Mouse (Mus musculus) embryonic fibroblast, embryonic 13.5 days (primary cell): ENCODE results near the gene Leng1. TPM values are rescaled to one million over a fixed set of nuclear protein-coding genes. Genes with fewer than 3 reads are reported as not detected.
"Not testable (repeated sequence)": the region's sequence is repeated elsewhere in the genome, so short reads cannot be mapped to it uniquely, and the experiment has no call there.

Source experiments
- H3K27ac ChIP-seq: 2 replicates; pipeline ENCODE4 v1.5.1; 2012; ENCODE audit warnings: low read length, control low read depth, inconsistent platforms; ENCODE audit not compliant: insufficient read depth
- H3K4me1 ChIP-seq: 2 replicates; pipeline ENCODE4 v1.6.1; 2011; ENCODE audit warnings: low read length; ENCODE audit not compliant: control insufficient read depth, insufficient read depth
- H3K4me3 ChIP-seq: 2 replicates; pipeline ENCODE4 v1.5.1; 2011; ENCODE audit warnings: mild to moderate bottlenecking, control low read depth, low read length; ENCODE audit not compliant: insufficient read depth
- CTCF ChIP-seq: IDR thresholded peaks from 2 replicates; pipeline ENCODE4 v1.5.1; 2011; ENCODE audit warnings: mild to moderate bottlenecking, control low read depth, low read length, moderate library complexity, borderline replicate concordance; ENCODE audit not compliant: insufficient read depth
- POLR2A ChIP-seq: IDR thresholded peaks from 2 replicates; pipeline ENCODE4 v1.6.1; 2011; ENCODE audit warnings: low read depth, mild to moderate bottlenecking, control low read depth, low read length, moderate library complexity
- polyA plus RNA-seq: library from polyadenylated mRNA; stranded (reverse); fragments of >200 nt; gene quantifications from 2 replicates; pipeline ENCODE4 v1.2.4, GENCODE M21; 2011; ENCODE audit warnings: low read depth; ENCODE audit not compliant: missing spikeins, insufficient read length

Leng1 gene
- 8.0 and 9.8 TPM in 2 replicates for polyA plus RNA-seq

DNA sequence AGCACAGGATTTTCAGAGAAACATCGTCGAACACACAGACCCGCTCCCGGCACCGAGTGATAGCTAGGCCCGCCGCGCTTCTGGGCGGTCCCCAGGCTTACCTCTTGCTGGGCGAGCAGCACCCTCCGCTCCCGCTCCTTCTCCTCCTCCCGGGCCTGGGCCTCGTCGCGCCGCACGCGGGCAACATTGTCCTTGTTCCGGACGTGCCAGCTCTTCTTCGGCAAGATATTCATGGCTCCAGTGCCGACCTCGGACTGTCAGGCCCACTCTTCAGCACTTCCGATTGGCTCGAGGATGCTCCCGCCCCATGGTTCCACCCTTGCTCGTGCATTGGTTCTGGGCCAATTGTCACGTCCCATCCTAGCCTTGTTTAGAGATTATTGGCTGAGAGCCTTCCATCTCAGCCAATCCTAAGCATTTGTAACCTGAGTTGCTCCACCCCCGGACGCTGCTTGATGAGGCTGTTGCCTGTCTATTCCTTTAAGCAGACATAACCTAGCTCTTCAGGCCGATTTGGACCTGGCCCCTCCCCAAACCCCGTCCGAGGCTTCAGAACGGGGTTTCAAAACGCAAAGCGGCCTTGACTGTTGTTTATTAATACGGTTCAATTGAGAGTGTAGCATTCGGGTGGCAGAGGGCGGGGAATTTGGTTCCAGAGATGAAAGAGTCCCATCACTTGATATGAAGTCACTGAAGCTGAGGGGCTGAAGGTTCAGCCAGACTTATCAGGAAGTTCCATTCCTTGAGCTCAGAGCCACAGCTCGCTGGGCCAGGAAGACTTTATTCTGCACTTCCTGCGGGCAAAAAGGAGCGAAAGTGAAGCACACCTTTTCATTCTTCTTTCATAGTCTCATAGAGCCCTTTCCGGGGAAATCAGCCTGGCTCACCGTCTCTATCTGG is at the start of gene Leng1:
Gene Leng1, minus strand, starts transcription at position 626 of the 900 bp plus-strand sequence.
- peaks cover 2% of the 10 kb centered on the region; the same call in 1 of the 2 replicates for H3K4me1 ChIP-seq
- TF ChIP-seq POLR2A, result peak; percentile 93
- no peak for TF ChIP-seq CTCF

DNA sequence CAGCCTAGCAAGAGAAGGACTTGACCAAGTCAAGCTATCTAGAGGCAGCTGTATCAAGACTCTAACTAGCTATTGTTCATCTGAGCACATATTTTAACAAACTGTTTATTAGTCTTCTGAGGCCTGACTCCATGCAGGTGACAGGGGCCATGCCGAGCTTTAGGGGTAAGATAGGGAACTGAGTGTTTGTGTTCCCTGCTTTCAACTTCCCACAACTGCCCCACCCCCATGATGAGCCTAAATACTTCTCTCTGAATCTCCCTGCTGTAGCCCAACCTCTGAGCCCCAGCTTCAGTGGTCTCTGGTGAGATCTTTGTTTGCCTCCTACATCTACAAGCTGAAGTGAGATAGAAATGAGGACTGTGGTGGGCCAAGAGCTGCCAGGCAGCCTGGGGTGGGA is 49.6 kb upstream of the Leng1 start:
- H3K27ac ChIP-seq, result no peak overlapping the region
- H3K4me3 ChIP-seq, result no peak overlapping the region
- TF ChIP-seq POLR2A (no peak), CTCF (no peak)

More for the DNA sequence above, at the start of gene Leng1:
- Histone ChIP-seq H3K27ac (peak within 1 kb of the TSS; percentile 71), H3K4me3 (peak within 1 kb of the TSS; percentile 92)

DNA sequence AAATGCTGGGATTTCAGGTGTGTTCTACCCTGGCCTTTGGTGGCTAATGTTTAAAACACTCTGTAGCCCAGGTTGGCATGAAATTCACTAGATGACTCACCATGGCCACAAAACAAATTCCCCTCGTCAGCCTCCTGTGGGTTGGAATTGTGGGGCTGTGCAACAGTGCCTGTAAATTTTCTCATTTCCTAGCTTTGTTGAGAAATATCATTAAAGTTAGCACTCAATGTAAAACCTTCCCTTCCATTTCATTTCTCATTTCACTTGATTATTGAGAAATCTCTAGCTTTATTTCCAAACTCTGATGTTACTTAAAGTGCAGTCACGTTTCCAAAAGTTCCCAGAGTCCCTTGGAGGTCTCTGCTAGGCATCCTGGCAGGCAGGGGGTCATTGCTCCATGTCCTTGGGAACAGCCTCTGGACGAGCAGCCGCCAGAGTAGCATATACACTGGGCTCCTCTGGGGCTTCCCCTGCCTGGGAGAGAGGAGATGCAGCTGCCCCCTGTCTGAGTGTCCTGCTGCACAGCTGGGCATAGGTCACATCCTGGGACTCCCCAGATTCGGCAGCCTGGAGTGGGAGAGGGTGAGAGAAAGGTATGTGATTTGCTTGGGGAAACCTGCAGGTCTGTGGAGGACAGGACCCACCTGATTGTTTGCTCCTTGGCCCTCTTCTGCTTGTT is 46.8 kb upstream of the Leng1 start:
- no peak overlapping the region for H3K27ac ChIP-seq
- no peaks in the 10 kb centered on the region for H3K4me1 ChIP-seq
- TF ChIP-seq POLR2A, result no peak
- TF ChIP-seq CTCF, result no peak
- no peak overlapping the region for H3K4me3 ChIP-seq

More for the DNA sequence above, 49.6 kb upstream of the Leng1 start:
- H3K4me1 ChIP-seq, result no peaks in the 10 kb centered on the region

DNA sequence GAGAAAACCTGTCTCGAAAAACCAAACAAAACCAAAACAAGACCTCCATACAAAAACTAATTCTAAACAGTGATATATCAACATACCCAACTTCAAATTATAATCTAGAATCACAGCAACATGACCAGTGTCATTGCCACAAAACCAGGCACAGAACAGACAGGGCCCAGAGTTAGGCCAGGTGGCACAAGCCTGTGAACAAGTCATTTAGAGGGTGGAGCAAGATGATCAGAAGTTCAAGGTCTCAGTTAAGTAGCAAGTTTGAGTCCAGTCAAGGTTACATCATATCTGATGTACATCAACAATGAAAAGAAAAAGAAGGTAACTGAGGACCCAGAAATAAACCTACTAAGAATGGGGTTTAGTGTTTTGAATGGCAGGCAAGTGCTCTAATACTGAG is 43.4 kb upstream of the Leng1 start:
- peak; percentile 54 for TF ChIP-seq POLR2A
- TF ChIP-seq CTCF, result no peak
- Histone ChIP-seq H3K27ac (no peak overlapping the region), H3K4me3 (no peak overlapping the region), H3K4me1 (peaks cover 5% of the 10 kb centered on the region)

DNA sequence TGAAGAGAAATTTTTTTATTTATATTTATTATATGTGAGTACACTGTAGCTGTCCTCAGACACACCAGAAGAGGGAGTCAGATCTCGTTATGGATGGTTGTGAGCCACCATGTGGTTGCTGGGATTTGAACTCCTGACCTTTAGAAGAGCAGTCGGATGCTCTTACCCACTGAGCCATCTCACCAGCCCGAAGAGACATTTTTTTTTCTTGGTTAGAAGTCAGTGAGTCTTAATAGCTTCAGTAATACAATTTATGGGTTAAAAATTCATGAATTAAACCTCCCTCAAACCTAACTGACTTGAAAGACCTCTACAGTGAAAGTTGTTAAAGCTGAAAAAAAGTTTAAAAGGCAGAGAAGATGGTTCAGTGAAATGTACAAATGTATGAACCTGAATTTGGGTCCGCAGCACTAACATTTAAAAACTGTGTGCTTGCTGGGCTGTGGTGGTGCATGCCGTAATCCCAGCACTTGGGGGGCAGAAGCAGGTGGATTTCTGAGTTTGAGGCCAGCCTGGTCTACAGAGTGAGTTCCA is 42.9 kb upstream of the Leng1 start:
- not testable (repeated sequence) for H3K4me1 ChIP-seq, H3K4me3 ChIP-seq, H3K27ac ChIP-seq

DNA sequence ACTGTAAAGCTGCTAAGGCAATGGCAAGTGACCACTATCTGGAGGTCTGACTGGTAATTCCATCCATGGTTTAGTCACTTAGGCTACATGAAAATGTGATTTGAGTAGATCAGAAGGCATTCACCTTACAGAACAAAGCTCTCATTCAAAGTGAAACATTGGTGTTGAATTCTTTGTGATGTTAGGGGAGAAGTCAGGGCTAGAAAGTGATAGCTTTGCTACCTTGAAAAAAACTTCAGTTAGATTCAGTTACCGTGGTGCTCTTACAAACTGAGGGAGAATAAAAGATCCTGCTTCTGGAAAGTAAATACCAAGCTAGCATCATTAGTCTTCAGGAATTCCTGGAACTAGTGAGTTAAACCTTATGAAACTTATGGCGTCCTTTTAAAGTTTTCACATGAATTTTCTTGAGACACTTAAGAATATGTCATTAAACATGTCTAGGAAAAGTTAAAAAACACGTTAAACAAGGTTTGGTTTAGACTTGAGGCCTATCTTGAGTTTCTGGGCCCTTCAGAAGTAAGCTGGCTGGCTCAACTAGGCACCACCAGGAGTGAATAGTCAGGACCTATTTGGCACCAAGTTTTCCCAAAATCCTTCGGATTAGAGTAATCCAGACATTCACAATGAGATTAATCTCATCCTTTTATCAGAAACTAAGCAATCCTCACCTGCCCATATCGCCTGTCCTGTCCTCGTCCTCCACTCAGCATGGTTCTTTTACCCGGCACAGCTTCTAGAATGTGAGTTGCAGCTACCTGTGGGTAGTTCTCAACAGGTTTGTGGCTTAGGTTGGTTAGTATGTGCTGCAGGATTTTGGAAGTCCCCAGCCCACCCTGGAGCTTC is 42.2 kb upstream of the Leng1 start:
- peaks cover 5% of the 10 kb centered on the region for H3K4me1 ChIP-seq
- H3K4me3 ChIP-seq, result no peak overlapping the region
- TF ChIP-seq POLR2A (peak; percentile 64; the same call in 1 of the 2 replicates), CTCF (no peak)
- H3K27ac ChIP-seq, result 0 out of 2 replicates have a peak overlapping the region, but pooled peaks have one; percentile 8

DNA sequence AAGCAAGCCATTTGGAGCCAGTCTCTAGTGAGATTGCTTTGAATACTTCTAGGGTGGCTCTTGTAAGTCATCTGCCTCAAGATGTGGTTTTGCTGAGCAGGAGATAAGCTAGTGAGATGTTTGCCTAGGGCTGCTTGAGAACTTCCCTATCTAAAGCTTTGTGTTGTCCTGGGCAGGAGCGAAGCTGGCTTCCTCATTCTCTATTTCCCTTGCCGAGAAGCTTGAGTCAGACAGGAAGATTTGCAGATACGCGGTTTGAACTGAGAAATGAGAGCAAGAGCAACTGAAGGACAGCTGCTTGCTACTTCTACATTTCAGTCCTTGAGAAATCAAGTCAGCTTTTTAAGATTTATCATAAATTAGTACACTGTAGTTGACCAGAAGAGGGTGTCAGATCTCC is 41.4 kb upstream of the Leng1 start:
- Histone ChIP-seq H3K27ac (peak overlapping the region; percentile 44; the same call in 1 of the 2 replicates), H3K4me3 (peak overlapping the region; percentile 83), H3K4me1 (peaks cover 5% of the 10 kb centered on the region)
- TF ChIP-seq CTCF, result no peak
- TF ChIP-seq POLR2A, result no peak; the same call in 1 of the 2 replicates

DNA sequence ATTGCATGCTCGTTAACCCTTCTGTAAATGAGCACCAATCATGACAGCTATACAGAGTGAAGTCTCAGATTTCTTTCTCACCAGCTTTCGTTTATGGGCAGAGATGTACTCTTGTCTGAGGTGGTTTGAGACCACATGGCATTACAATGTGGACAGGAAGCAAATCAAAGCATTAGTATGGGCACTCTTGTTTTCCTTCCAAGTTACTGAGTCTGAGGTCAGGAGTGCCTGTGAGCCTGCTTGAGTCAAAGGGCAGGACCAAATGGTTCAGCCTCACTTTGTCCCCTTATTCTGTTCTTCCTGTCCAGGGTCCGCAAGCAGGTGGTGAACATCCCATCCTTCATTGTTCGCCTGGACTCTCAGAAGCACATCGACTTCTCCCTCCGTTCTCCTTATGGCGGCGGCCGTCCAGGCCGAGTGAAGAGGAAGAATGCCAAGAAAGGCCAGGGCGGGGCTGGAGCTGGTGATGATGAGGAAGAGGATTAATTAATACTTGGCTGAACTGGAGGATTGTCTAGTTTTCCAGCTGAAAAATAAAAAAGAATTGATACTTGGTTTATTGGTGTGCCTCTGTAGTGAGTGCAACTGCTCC is 40.8 kb upstream of the Leng1 start:
- Histone ChIP-seq H3K27ac (peak overlapping the region; percentile 44), H3K4me1 (peaks cover 5% of the 10 kb centered on the region), H3K4me3 (peak overlapping the region; percentile 83)
- TF ChIP-seq CTCF, result no peak
- TF ChIP-seq POLR2A, result no peak

DNA sequence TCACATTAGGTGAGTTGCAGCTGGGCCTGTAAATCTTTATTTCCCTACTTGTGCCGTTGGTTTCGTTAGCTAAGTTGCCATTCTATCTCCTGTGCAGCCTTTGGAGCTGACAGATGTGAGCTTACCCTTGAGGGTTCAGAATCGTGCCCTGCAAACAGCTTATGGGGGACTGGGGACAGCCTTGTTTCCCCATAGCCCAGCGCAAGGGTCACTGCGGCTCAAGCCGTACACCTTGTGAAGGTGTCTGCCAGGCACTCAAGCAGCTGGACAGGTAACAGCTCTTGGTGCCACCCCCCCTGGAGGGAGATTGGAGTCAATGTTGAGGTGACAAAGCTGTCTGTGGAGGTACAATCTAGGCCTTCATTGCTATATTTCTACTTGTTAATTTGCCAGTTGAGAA is 40.3 kb upstream of the Leng1 start:
- Histone ChIP-seq H3K4me1 (peaks cover 5% of the 10 kb centered on the region), H3K27ac (peak overlapping the region; percentile 25; the same call in 1 of the 2 replicates), H3K4me3 (peak overlapping the region; percentile 83)
- TF ChIP-seq POLR2A (no peak), CTCF (no peak)

DNA sequence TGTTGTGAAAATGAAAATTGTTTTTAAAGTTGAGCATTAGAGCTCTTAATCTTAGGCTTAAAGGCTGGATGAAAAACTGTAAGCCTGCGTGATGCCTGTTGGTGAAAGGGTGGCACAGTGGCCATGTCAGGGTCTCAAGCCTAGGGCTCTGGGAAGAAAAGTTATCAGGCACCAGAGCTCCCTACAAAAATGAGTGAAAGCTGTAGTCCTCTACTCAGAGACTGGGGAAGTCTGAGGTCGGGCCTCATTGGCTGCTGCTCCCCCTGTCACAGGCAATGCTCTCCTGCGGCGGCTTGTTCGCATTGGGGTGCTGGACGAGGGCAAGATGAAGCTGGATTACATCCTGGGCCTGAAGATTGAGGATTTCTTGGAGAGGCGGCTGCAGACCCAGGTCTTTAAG is 39.8 kb upstream of the Leng1 start:
- Histone ChIP-seq H3K27ac (peak overlapping the region; percentile 20; the same call in 1 of the 2 replicates), H3K4me3 (peak overlapping the region; percentile 83)
- H3K4me1 ChIP-seq, result not testable (repeated sequence)
